In genomic region chr12:100131655-100132054, GRCm38 (mm10) we compare ENCODE assay signal across 9 mouse cellular contexts. TPM values are rescaled to one million over a fixed set of nuclear protein-coding genes. Genes with fewer than 3 reads are reported as not detected.
DNase-seq lines count a peak whose midpoint lies in the region; ATAC-seq and TF ChIP-seq lines count a peak whose summit lies in the region.
"Had no signal": no experiment of that assay in that cellular context is flagged by ENCODE, and none has a peak within 500 bp of the region (broad histone marks: within the 10 kb centered on the region; RNA-seq: fewer than 3 reads in every experiment).

No protein-coding gene starts in this region.

- H3K9me3 ChIP-seq in E14TG2a.4 (ENCODE audit: low read length), result no peaks in the 10 kb centered on the region
- H3K9me3 ChIP-seq in forebrain, embryonic 12.5 days, result no peaks in the 10 kb centered on the region
- no peaks in the 10 kb centered on the region for H3K9me3 ChIP-seq in limb, embryonic 11.5 days (ENCODE audit: control insufficient read depth, low read length)
- no peaks in the 10 kb centered on the region for H3K9me3 ChIP-seq in neural tube, embryonic 14.5 days (ENCODE audit: control insufficient read depth, low read length)
- H3K9me3 ChIP-seq: heart, embryonic 15.5 days had no signal

- H3K4me2 ChIP-seq in forebrain, embryonic 12.5 days, result no peak overlapping the region
- no peak overlapping the region for H3K4me2 ChIP-seq in limb, embryonic 11.5 days (ENCODE audit: low read depth, severe bottlenecking)
- no peak overlapping the region for H3K4me2 ChIP-seq in neural tube, embryonic 14.5 days (ENCODE audit: low read depth, low read length)
- H3K4me2 ChIP-seq: heart, embryonic 15.5 days had no signal

- peak; percentile 70 for ATAC-seq in cerebellum, adult (ENCODE audit: insufficient number of reproducible peaks, low FRiP score, low TSS enrichment)
- ATAC-seq in forebrain, embryonic 12.5 days (ENCODE audit: low FRiP score), result 0 out of 2 replicates have a peak, but pooled peaks have one; percentile 46
- ATAC-seq in limb, embryonic 11.5 days (ENCODE audit: insufficient number of reproducible peaks, low FRiP score, low TSS enrichment, low read depth), result no peak
- ATAC-seq in neural tube, embryonic 14.5 days (ENCODE audit: low read depth), result peak; percentile 69; the same call in 1 of the 2 replicates

- DNase-seq in A20 (ENCODE audit: low read depth, low spot score), result peak; percentile 63
- DNase-seq in induced T-regulatory cell, adult 2 months (ENCODE audit: low read depth), result peak; percentile 82
- DNase-seq in limb, embryonic 11.5 days (ENCODE audit: low spot score), result peak; percentile 84
- DNase-seq in thymus, postnatal 36 days, result peak; percentile 47 to 53

- H3K27me3 ChIP-seq in E14TG2a.4 (ENCODE audit: insufficient read depth, low read length), result no peaks in the 10 kb centered on the region
- H3K27me3 ChIP-seq in forebrain, embryonic 12.5 days, result no peaks in the 10 kb centered on the region
- no peaks in the 10 kb centered on the region for H3K27me3 ChIP-seq in limb, embryonic 11.5 days (ENCODE audit: control insufficient read depth, insufficient read depth, low read length)
- no peaks in the 10 kb centered on the region for H3K27me3 ChIP-seq in neural tube, embryonic 14.5 days (ENCODE audit: control insufficient read depth, insufficient read depth, low read length)
- H3K27me3 ChIP-seq: heart, embryonic 15.5 days had no signal

- TF ChIP-seq CTCF in E14TG2a.4 (conservative IDR thresholded peaks at IDR 0.05; ENCODE audit: low read length), result peak; percentile 81

- H3K9ac ChIP-seq in forebrain, embryonic 12.5 days, result no peak overlapping the region
- no peak overlapping the region for H3K9ac ChIP-seq in limb, embryonic 11.5 days (ENCODE audit: low read length)
- H3K9ac ChIP-seq in neural tube, embryonic 14.5 days (replicated peaks; ENCODE audit: low read depth, low read length), result no peak overlapping the region
- H3K9ac ChIP-seq: heart, embryonic 15.5 days had no signal

- peaks cover 91% of the 10 kb centered on the region for H3K36me3 ChIP-seq in E14TG2a.4 (ENCODE audit: insufficient read depth, low read length)
- peaks cover 72% of the 10 kb centered on the region for H3K36me3 ChIP-seq in forebrain, embryonic 12.5 days (replicated peaks)
- H3K36me3 ChIP-seq in limb, embryonic 11.5 days (ENCODE audit: control insufficient read depth, insufficient read depth, low read length), result peaks cover 16% of the 10 kb centered on the region
- H3K36me3 ChIP-seq in neural tube, embryonic 14.5 days (ENCODE audit: control insufficient read depth, insufficient read depth, low read length), result peaks cover 36% of the 10 kb centered on the region

- WGBS in forebrain, embryonic 12.5 days, result 44% methylated on average over 8 of the region's 8 CpGs
- 59% methylated on average over 8 of the region's 8 CpGs for WGBS in limb, embryonic 11.5 days
- 52% methylated on average over 8 of the region's 8 CpGs for WGBS in neural tube, embryonic 14.5 days

- H3K4me3 ChIP-seq in E14TG2a.4 (replicated peaks; ENCODE audit: low read length), result no peak overlapping the region
- H3K4me3 ChIP-seq in forebrain, embryonic 12.5 days (replicated peaks), result no peak overlapping the region
- H3K4me3 ChIP-seq in limb, embryonic 11.5 days (ENCODE audit: low read depth, low read length), result no peak overlapping the region
- H3K4me3 ChIP-seq in neural tube, embryonic 14.5 days (ENCODE audit: low read depth, low read length), result no peak overlapping the region
- H3K4me3 ChIP-seq: heart, embryonic 15.5 days had no signal

- no peak overlapping the region for H3K27ac ChIP-seq in forebrain, embryonic 12.5 days
- H3K27ac ChIP-seq in limb, embryonic 11.5 days (replicated peaks; ENCODE audit: low read depth, low read length), result no peak overlapping the region
- H3K27ac ChIP-seq in neural tube, embryonic 14.5 days (ENCODE audit: low read depth, low read length), result no peak overlapping the region
- H3K27ac ChIP-seq: heart, embryonic 15.5 days had no signal

- peaks cover 56% of the 10 kb centered on the region for H3K4me1 ChIP-seq in E14TG2a.4 (replicated peaks; ENCODE audit: low read depth, low read length)
- no peaks in the 10 kb centered on the region for H3K4me1 ChIP-seq in forebrain, embryonic 12.5 days
- H3K4me1 ChIP-seq in limb, embryonic 11.5 days (ENCODE audit: control insufficient read depth, insufficient read depth, low read length), result 0 out of 2 replicates have a peak, but pooled peaks cover 2% of the 10 kb centered on the region
- H3K4me1 ChIP-seq in neural tube, embryonic 14.5 days (ENCODE audit: control insufficient read depth, insufficient read depth, low read length), result no peaks in the 10 kb centered on the region

RNA-seq across cellular contexts. Expression of gene Psmc1, which starts 21.7 kb away (rescaled TPM):
- polyA plus RNA-seq in forebrain, embryonic 12.5 days (2016; fragmentation: Nextera tagmentation; extraction: Ambion mirVana), result 335 and 353 TPM in 2 replicates
- 410 and 413 TPM in 2 replicates for polyA plus RNA-seq in limb, embryonic 11.5 days (2014; fragmentation: Nextera tagmentation; extraction: Ambion mirVana)
- polyA plus RNA-seq in neural tube, embryonic 14.5 days (2014; fragmentation: Nextera tagmentation; extraction: Ambion mirVana), result 281 and 306 TPM in 2 replicates

RNA-seq across cellular contexts. Expression of gene Nrde2, which starts 27.8 kb away (rescaled TPM):
- 14.9 and 16.8 TPM in 2 replicates for polyA plus RNA-seq in forebrain, embryonic 12.5 days (2016; fragmentation: Nextera tagmentation; extraction: Ambion mirVana)
- polyA plus RNA-seq in limb, embryonic 11.5 days (2014; fragmentation: Nextera tagmentation; extraction: Ambion mirVana), result 12.8 and 15.2 TPM in 2 replicates
- 11.7 and 11.9 TPM in 2 replicates for polyA plus RNA-seq in neural tube, embryonic 14.5 days (2014; fragmentation: Nextera tagmentation; extraction: Ambion mirVana)
